Mouse (Mus musculus) G1E (cell line): ENCODE measurements around the gene Lrrc55. TPM values are rescaled to one million over a fixed set of nuclear protein-coding genes. Genes with fewer than 3 reads are reported as not detected.

Source experiments
- ATAC-seq: 2 replicates; pipeline ENCODE4 v1.8.0; 2016; ENCODE audit warnings: mild to moderate bottlenecking; ENCODE audit not compliant: insufficient number of reproducible peaks, poor library complexity, low FRiP score, severe bottlenecking; ENCODE audit errors: extremely low read depth
- DNase-seq: peaks from one replicate; pipeline ENCODE4 v3.0.0; 2012; ENCODE audit warnings: low spot score
- H3K27me3 ChIP-seq: 2 replicates; pipeline ENCODE4 v1.6.1; 2012; ENCODE audit warnings: mild to moderate bottlenecking, low read length, inconsistent platforms; ENCODE audit not compliant: insufficient read depth
- H3K36me3 ChIP-seq: replicated peaks from 2 replicates; pipeline ENCODE3; 2012; ENCODE audit warnings: mild to moderate bottlenecking, inconsistent platforms
- H3K4me1 ChIP-seq: 2 replicates; pipeline ENCODE4 v1.6.1; 2012; ENCODE audit warnings: low read depth, low read length, inconsistent platforms, mixed read lengths; ENCODE audit not compliant: insufficient read depth
- H3K4me3 ChIP-seq: 2 replicates; pipeline ENCODE4 v1.5.1; 2012; ENCODE audit warnings: low read depth, mild to moderate bottlenecking, inconsistent platforms, low read length, moderate library complexity, mixed read lengths
- H3K9me3 ChIP-seq: replicated peaks from 2 replicates; pipeline ENCODE4 v1.6.1; 2012; ENCODE audit warnings: inconsistent platforms
- CTCF ChIP-seq: IDR thresholded peaks from 2 replicates; pipeline ENCODE4 v1.5.1; 2012; ENCODE audit warnings: low read depth, low read length, inconsistent platforms, mixed read lengths
- GATA1 ChIP-seq: IDR thresholded peaks from 2 replicates; pipeline ENCODE4 v1.6.1; 2012; ENCODE audit warnings: borderline replicate concordance, low read length, inconsistent platforms, mixed read lengths
- GATA2 ChIP-seq: IDR thresholded peaks from 2 replicates; pipeline ENCODE4 v1.6.1; 2012; ENCODE audit warnings: low read depth, low read length, inconsistent platforms, borderline replicate concordance
- POLR2AphosphoS5 ChIP-seq: IDR thresholded peaks from 2 replicates; pipeline ENCODE4 v1.6.1; 2012; ENCODE audit warnings: low read depth, low read length, inconsistent platforms; ENCODE audit not compliant: insufficient replicate concordance
- TAL1 ChIP-seq: conservative IDR thresholded peaks from 2 replicates; pipeline ENCODE4 v1.6.1; 2012; ENCODE audit warnings: low read depth, low read length, inconsistent platforms, mixed read lengths
- polyA plus RNA-seq: library from polyadenylated mRNA; stranded (reverse); fragments of >175 nt; gene quantifications from 2 replicates; pipeline ENCODE4 v1.2.3, GENCODE M21; 2012
- total RNA-seq, 2 experiments: library from RNA; stranded (forward) in 1 of 2; stranded (reverse) in 1 of 2; fragments of 200-1000 nt in 1 of 2; fragments of >200 nt in 1 of 2; fragmentation: Nextera tagmentation in 1 of 2; gene quantifications; 2 replicates each; pipeline ENCODE4 v1.2.3; 2014 to 2017

The Lrrc55 gene
- total and polyA plus RNA-seq, 3 experiments = 0.44 TPM; not detected in 2

- no peaks in the 10 kb centered on the region for H3K27me3 ChIP-seq
- DNase-seq (no peak), ATAC-seq (no peak)
- no peaks in the 10 kb centered on the region for H3K4me1 ChIP-seq
- no peaks in the 10 kb centered on the region for H3K36me3 ChIP-seq
- H3K9me3 ChIP-seq = no peaks in the 10 kb centered on the region
- TF ChIP-seq GATA2 (no peak), GATA1 (no peak), TAL1 (no peak), CTCF (no peak), POLR2AphosphoS5 (no peak)
- H3K4me3 ChIP-seq = no peak overlapping the region
Observed at GRCm38 (mm10) chr2:85229606-85230005, 32.6 kb upstream of the Lrrc55 start.

- no peaks in the 10 kb centered on the region for H3K27me3 ChIP-seq
- ATAC-seq (no peak), DNase-seq (no peak)
- H3K9me3 ChIP-seq = no peaks in the 10 kb centered on the region
- H3K4me1 ChIP-seq = no peaks in the 10 kb centered on the region
- no peaks in the 10 kb centered on the region for H3K36me3 ChIP-seq
- no peak overlapping the region for H3K4me3 ChIP-seq
- no peak for TF ChIP-seq GATA2
- TF ChIP-seq GATA1 = no peak
- no peak for TF ChIP-seq TAL1
- no peak for TF ChIP-seq CTCF
- no peak for TF ChIP-seq POLR2AphosphoS5
Observed at GRCm38 (mm10) chr2:85227816-85228335, 30.9 kb upstream of the Lrrc55 start.

GRCm38 (mm10) chr2:85224221-85225179 lies 27.5 kb upstream of the Lrrc55 start:
- no peak for ATAC-seq
- Histone ChIP-seq H3K9me3 (no peaks in the 10 kb centered on the region), H3K27me3 (no peaks in the 10 kb centered on the region), H3K36me3 (no peaks in the 10 kb centered on the region), H3K4me3 (no peak overlapping the region), H3K4me1 (no peaks in the 10 kb centered on the region)
- TF ChIP-seq POLR2AphosphoS5 = no peak
- no peak for TF ChIP-seq CTCF
- no peak for TF ChIP-seq GATA2
- DNase-seq = no peak

GRCm38 (mm10) chr2:85216606-85217005 lies 19.6 kb upstream of the Lrrc55 start:
- ATAC-seq (no peak), DNase-seq (no peak)
- Histone ChIP-seq H3K9me3 (no peaks in the 10 kb centered on the region), H3K4me1 (no peaks in the 10 kb centered on the region), H3K27me3 (no peaks in the 10 kb centered on the region), H3K36me3 (no peaks in the 10 kb centered on the region), H3K4me3 (no peak overlapping the region)
- no peak for TF ChIP-seq POLR2AphosphoS5
- TF ChIP-seq TAL1 = no peak
- no peak for TF ChIP-seq GATA1
- no peak for TF ChIP-seq CTCF
- no peak for TF ChIP-seq GATA2

- no peak for ATAC-seq
- no peak for DNase-seq
- Histone ChIP-seq H3K4me3 (no peak overlapping the region), H3K4me1 (no peaks in the 10 kb centered on the region), H3K9me3 (no peaks in the 10 kb centered on the region), H3K36me3 (no peaks in the 10 kb centered on the region), H3K27me3 (no peaks in the 10 kb centered on the region)
- no peak for TF ChIP-seq GATA2
- TF ChIP-seq GATA1 = no peak
- TF ChIP-seq CTCF = no peak
- TF ChIP-seq TAL1 = no peak
- TF ChIP-seq POLR2AphosphoS5 = no peak
Observed at GRCm38 (mm10) chr2:85213746-85214145, 16.7 kb upstream of the Lrrc55 start.

- Histone ChIP-seq H3K27me3 (peaks cover 2% of the 10 kb centered on the region; the same call in 1 of the 2 replicates), H3K4me1 (no peaks in the 10 kb centered on the region), H3K36me3 (no peaks in the 10 kb centered on the region), H3K9me3 (no peaks in the 10 kb centered on the region), H3K4me3 (no peak overlapping the region)
- ATAC-seq = no peak
- TF ChIP-seq CTCF (no peak), POLR2AphosphoS5 (no peak), GATA1 (no peak), GATA2 (no peak), TAL1 (no peak)
- DNase-seq = no peak
Observed at GRCm38 (mm10) chr2:85209301-85209700, 12.3 kb upstream of the Lrrc55 start.
